Mouse (Mus musculus): ENCODE measurements around the gene Shank3.

DNA sequence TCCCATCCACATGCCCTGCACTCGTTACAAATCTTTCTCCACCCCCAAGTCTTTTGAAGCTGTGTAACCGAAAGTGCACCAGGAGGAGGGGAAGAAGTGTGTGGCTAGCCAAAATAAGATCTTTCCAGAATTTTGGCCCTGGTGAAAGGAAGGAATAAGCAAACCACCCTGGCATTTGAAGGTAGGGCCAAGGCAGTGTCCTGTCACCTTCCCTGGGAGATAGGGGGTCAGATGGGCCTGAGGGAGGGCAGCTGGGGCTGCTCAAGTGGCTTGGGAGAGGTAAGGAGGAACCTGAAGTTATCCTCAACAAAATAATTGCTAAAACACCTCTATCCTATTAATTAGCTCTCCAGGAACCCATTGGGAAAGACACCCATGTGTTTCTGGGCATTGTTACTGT is 2.6 kb upstream of the Shank3 start:
- no peak for TF ChIP-seq POLR2A (IDR thresholded peaks at IDR 0.05; ENCODE audit: low read depth, low read length)
- TF ChIP-seq CTCF (IDR thresholded peaks at IDR 0.05; ENCODE audit: extremely low read depth, insufficient read length, insufficient replicate concordance, low read depth, low read length), result no peak
